Mouse (Mus musculus) MEL (cell line): ENCODE measurements at regions not wholly inside any gene's neighbourhood (a gene's known extent, or its start where the extent isn't known, plus 50 kb on each side); places are given as distances from the start of the nearest gene placed in this dataset.

Experiments used
- DNase-seq: peaks from one replicate; pipeline ENCODE4 v3.0.0; 2011; ENCODE audit warnings: low read depth, low spot score
- H3K27ac ChIP-seq: 2 replicates; pipeline ENCODE4 v1.5.1; 2012; ENCODE audit warnings: low read depth, mild to moderate bottlenecking, control low read depth, low read length, moderate library complexity; ENCODE audit not compliant: control insufficient read depth
- H3K27me3 ChIP-seq, 2 experiments: fragments of 150-350 bp in 1 of 2; sonication (generic) in 1 of 2; 2 replicates each; pipeline ENCODE4 v1.6.1; 2012; ENCODE audit warnings: low read length in 2 of 2, mild to moderate bottlenecking in 2 of 2, improper control_type of control experiment in 1 of 2, moderate library complexity in 1 of 2; ENCODE audit not compliant: insufficient read depth in 2 of 2, control insufficient read depth in 1 of 2
- H3K36me3 ChIP-seq, 2 experiments: 2 replicates each; pipeline ENCODE4 v1.6.1; 2012 to 2014; ENCODE audit warnings: low read length in 2 of 2, improper control_type of control experiment in 1 of 2, inconsistent platforms in 1 of 2, mild to moderate bottlenecking in 1 of 2; ENCODE audit not compliant: insufficient read depth in 2 of 2, control insufficient read depth in 1 of 2
- H3K4me1 ChIP-seq, 2 experiments: fragments of 150-350 bp in 1 of 2; sonication (generic) in 1 of 2; 2 replicates each; pipeline ENCODE4 v1.6.1; 2012; ENCODE audit warnings: low read length in 2 of 2, improper control_type of control experiment in 1 of 2, mild to moderate bottlenecking in 1 of 2; ENCODE audit not compliant: insufficient read depth in 2 of 2, control insufficient read depth in 1 of 2
- H3K4me3 ChIP-seq, 2 experiments: fragments of 150-350 bp in 1 of 2; sonication (generic) in 1 of 2; 2 replicates each; pipeline ENCODE4 v1.5.1; 2012; ENCODE audit warnings: low read depth in 2 of 2, low read length in 2 of 2, mild to moderate bottlenecking in 2 of 2, moderate library complexity in 2 of 2, control low read depth in 1 of 2, improper control_type of control experiment in 1 of 2; ENCODE audit not compliant: control insufficient read depth in 1 of 2, insufficient read depth in 1 of 2
- H3K79me2 ChIP-seq: 2 replicates; pipeline ENCODE4 v1.6.1; 2012; ENCODE audit warnings: mild to moderate bottlenecking, low read length, moderate library complexity; ENCODE audit not compliant: control insufficient read depth, poor library complexity, insufficient read depth
- H3K9ac ChIP-seq: 2 replicates; pipeline ENCODE4 v1.6.1; 2012; ENCODE audit warnings: low read depth, mild to moderate bottlenecking, control low read depth, low read length, moderate library complexity; ENCODE audit not compliant: control insufficient read depth, poor library complexity, severe bottlenecking
- H3K9me3 ChIP-seq: fragments of 150-350 bp; sonication (generic); replicated peaks from 2 replicates; pipeline ENCODE4 v1.6.1; 2012; ENCODE audit warnings: mild to moderate bottlenecking, low read length, improper control_type of control experiment, moderate library complexity; ENCODE audit not compliant: insufficient read depth
- BHLHE40 ChIP-seq: IDR thresholded peaks from 2 replicates; pipeline ENCODE4 v1.6.1; 2012; ENCODE audit warnings: low read depth, mild to moderate bottlenecking, inconsistent platforms, low read length, improper control_type of control experiment, borderline replicate concordance
- E2F4 ChIP-seq: IDR thresholded peaks from 2 replicates; pipeline ENCODE4 v1.6.1; 2011; ENCODE audit warnings: low read depth, low read length, improper control_type of control experiment, borderline replicate concordance
- EP300 ChIP-seq, 2 experiments: IDR thresholded peaks; 2 replicates each; pipeline ENCODE4 v1.6.1; 2011; ENCODE audit warnings: improper control_type of control experiment in 2 of 2, low read length in 2 of 2, low read depth in 1 of 2, mild to moderate bottlenecking in 1 of 2
- ETS1 ChIP-seq: IDR thresholded peaks from 2 replicates; pipeline ENCODE4 v1.6.1; 2012; ENCODE audit warnings: low read depth, mild to moderate bottlenecking, inconsistent platforms, low read length, improper control_type of control experiment, moderate library complexity
- GABPA ChIP-seq: IDR thresholded peaks from 2 replicates; pipeline ENCODE4 v1.6.1; 2012; ENCODE audit warnings: low read depth, mild to moderate bottlenecking, inconsistent platforms, low read length, improper control_type of control experiment, moderate library complexity
- GATA1 ChIP-seq: IDR thresholded peaks from 2 replicates; pipeline ENCODE4 v1.6.1; 2011; ENCODE audit warnings: low read depth, low read length, improper control_type of control experiment
- HCFC1 ChIP-seq: IDR thresholded peaks from 2 replicates; pipeline ENCODE4 v1.6.1; 2012; ENCODE audit warnings: low read depth, mild to moderate bottlenecking, inconsistent platforms, low read length, improper control_type of control experiment, moderate library complexity
- JUND ChIP-seq: IDR thresholded peaks from 2 replicates; pipeline ENCODE4 v1.6.1; 2011; ENCODE audit warnings: low read depth, mild to moderate bottlenecking, improper control_type of control experiment, low read length
- KAT2A ChIP-seq: conservative IDR thresholded peaks from 2 replicates; pipeline ENCODE4 v1.6.1; 2012; ENCODE audit warnings: low read depth, low read length, improper control_type of control experiment, inconsistent platforms
- MAX ChIP-seq: IDR thresholded peaks from 2 replicates; pipeline ENCODE4 v1.6.1; 2011; ENCODE audit warnings: low read length, improper control_type of control experiment
- MAZ ChIP-seq: IDR thresholded peaks from 2 replicates; pipeline ENCODE4 v1.6.1; 2012; ENCODE audit warnings: low read depth, mild to moderate bottlenecking, inconsistent platforms, low read length, improper control_type of control experiment
- MEF2A ChIP-seq: IDR thresholded peaks from 2 replicates; pipeline ENCODE4 v1.6.1; 2014; ENCODE audit warnings: low read depth, mild to moderate bottlenecking, inconsistent platforms, low read length, improper control_type of control experiment; ENCODE audit not compliant: poor library complexity, insufficient replicate concordance, severe bottlenecking; ENCODE audit errors: extremely low read depth
- NELFE ChIP-seq: IDR thresholded peaks from 2 replicates; pipeline ENCODE4 v1.6.1; 2011; ENCODE audit warnings: low read depth, low read length, improper control_type of control experiment
- NRF1 ChIP-seq: IDR thresholded peaks from 2 replicates; pipeline ENCODE4 v1.6.1; 2014; ENCODE audit warnings: low read depth, mild to moderate bottlenecking, inconsistent platforms, low read length, improper control_type of control experiment, moderate library complexity; ENCODE audit not compliant: poor library complexity, insufficient read depth, severe bottlenecking
- POLR2A ChIP-seq, 2 experiments: IDR thresholded peaks; 2 replicates each; pipeline ENCODE4 v1.6.1; 2011 to 2012; ENCODE audit warnings: low read length in 2 of 2, mild to moderate bottlenecking in 2 of 2, control low read depth in 1 of 2, improper control_type of control experiment in 1 of 2, low read depth in 1 of 2, moderate library complexity in 1 of 2; ENCODE audit not compliant: control insufficient read depth in 1 of 2, insufficient read depth in 1 of 2, poor library complexity in 1 of 2
- POLR2AphosphoS5 ChIP-seq: IDR thresholded peaks from 2 replicates; pipeline ENCODE4 v1.6.1; 2012; ENCODE audit warnings: low read depth, borderline replicate concordance, mild to moderate bottlenecking, inconsistent platforms, low read length, moderate library complexity, mixed read lengths
- RCOR1 ChIP-seq: IDR thresholded peaks from 2 replicates; pipeline ENCODE4 v1.6.1; 2012; ENCODE audit warnings: low read depth, mild to moderate bottlenecking, inconsistent platforms, low read length, improper control_type of control experiment
- SMC3 ChIP-seq: IDR thresholded peaks from 2 replicates; pipeline ENCODE4 v1.6.1; 2011; ENCODE audit warnings: low read depth, low read length, improper control_type of control experiment
- TAL1 ChIP-seq: IDR thresholded peaks from 2 replicates; pipeline ENCODE4 v1.6.1; 2012; ENCODE audit warnings: mild to moderate bottlenecking, inconsistent platforms, low read length, moderate library complexity, mixed read lengths
- USF1 ChIP-seq: IDR thresholded peaks from 2 replicates; pipeline ENCODE4 v1.6.1; 2014; ENCODE audit warnings: low read depth, mild to moderate bottlenecking, inconsistent platforms, low read length, improper control_type of control experiment, moderate library complexity
- ZC3H11A ChIP-seq: IDR thresholded peaks from 2 replicates; pipeline ENCODE4 v1.6.1; 2012; ENCODE audit warnings: low read depth, mild to moderate bottlenecking, inconsistent platforms, low read length, improper control_type of control experiment
- ZKSCAN1 ChIP-seq: IDR thresholded peaks from 2 replicates; pipeline ENCODE4 v1.6.1; 2012; ENCODE audit warnings: low read depth, mild to moderate bottlenecking, inconsistent platforms, low read length, improper control_type of control experiment, moderate library complexity
- ZNF384 ChIP-seq: IDR thresholded peaks from 2 replicates; pipeline ENCODE4 v1.6.1; 2012; ENCODE audit warnings: low read depth, mild to moderate bottlenecking, inconsistent platforms, low read length, improper control_type of control experiment

GRCm38 (mm10) chr9:79301580-79301979, 417.1 kb downstream of the Col12a1 start:
- TF ChIP-seq BHLHE40 (no peak), GABPA (no peak), MAZ (no peak), USF1 (no peak), EP300 (IDR thresholded peaks at IDR 0.05; ENCODE audit: low read depth in 1 of 2, low read length in 2 of 2) (no peak), TAL1 (no peak), SMC3 (no peak)
- no peaks in the 10 kb centered on the region for H3K4me1 ChIP-seq
- H3K9me3 ChIP-seq, result no peaks in the 10 kb centered on the region
- H3K27ac ChIP-seq, result no peak overlapping the region
- H3K36me3 ChIP-seq, result no peaks in the 10 kb centered on the region
- H3K27me3 ChIP-seq, result no peaks in the 10 kb centered on the region
- no peak for DNase-seq
- no peaks in the 10 kb centered on the region for H3K79me2 ChIP-seq
- no peak overlapping the region for H3K9ac ChIP-seq
- H3K4me3 ChIP-seq, result no peak overlapping the region

GRCm38 (mm10) chr9:79310591-79310990, 408.0 kb downstream of the Col12a1 start:
- Histone ChIP-seq H3K79me2 (no peaks in the 10 kb centered on the region), H3K4me1 (no peaks in the 10 kb centered on the region), H3K9ac (no peak overlapping the region), H3K9me3 (no peaks in the 10 kb centered on the region), H3K27ac (no peak overlapping the region), H3K27me3 (no peaks in the 10 kb centered on the region), H3K4me3 (no peak overlapping the region), H3K36me3 (no peaks in the 10 kb centered on the region)
- DNase-seq, result no peak
- TF ChIP-seq MEF2A (no peak), USF1 (no peak)

- Histone ChIP-seq H3K27ac (no peak overlapping the region), H3K79me2 (no peaks in the 10 kb centered on the region), H3K4me3 (no peak overlapping the region), H3K9me3 (no peaks in the 10 kb centered on the region), H3K27me3 (no peaks in the 10 kb centered on the region), H3K36me3 (no peaks in the 10 kb centered on the region), H3K9ac (no peak overlapping the region), H3K4me1 (no peaks in the 10 kb centered on the region)
- TF ChIP-seq ZC3H11A, result no peak
- TF ChIP-seq NELFE, result no peak
- TF ChIP-seq ETS1, result no peak
- TF ChIP-seq MEF2A, result no peak
- TF ChIP-seq POLR2A (IDR thresholded peaks at IDR 0.05; ENCODE audit: control insufficient read depth in 1 of 2, insufficient read depth in 1 of 2, low read depth in 1 of 2, low read length in 2 of 2, poor library complexity in 1 of 2), result no peak
- no peak for TF ChIP-seq JUND
- no peak for TF ChIP-seq HCFC1
- no peak for TF ChIP-seq GATA1
- no peak for TF ChIP-seq NRF1
- TF ChIP-seq KAT2A, result no peak
- TF ChIP-seq BHLHE40, result no peak
- no peak for TF ChIP-seq E2F4
- no peak for TF ChIP-seq ZNF384
- TF ChIP-seq MAX, result no peak
- TF ChIP-seq RCOR1, result no peak
- TF ChIP-seq POLR2AphosphoS5, result no peak
- TF ChIP-seq ZKSCAN1, result no peak
- DNase-seq, result no peak
These were observed 401.2 kb downstream of the Col12a1 start for GRCm38 (mm10) chr9:79317411-79317810.
